Mouse (Mus musculus): ENCODE data around the gene Grin2a.
A peak's percentile ranks its signal among the peaks of the same experiment; 100 is the strongest.

The Grin2a gene

DNA sequence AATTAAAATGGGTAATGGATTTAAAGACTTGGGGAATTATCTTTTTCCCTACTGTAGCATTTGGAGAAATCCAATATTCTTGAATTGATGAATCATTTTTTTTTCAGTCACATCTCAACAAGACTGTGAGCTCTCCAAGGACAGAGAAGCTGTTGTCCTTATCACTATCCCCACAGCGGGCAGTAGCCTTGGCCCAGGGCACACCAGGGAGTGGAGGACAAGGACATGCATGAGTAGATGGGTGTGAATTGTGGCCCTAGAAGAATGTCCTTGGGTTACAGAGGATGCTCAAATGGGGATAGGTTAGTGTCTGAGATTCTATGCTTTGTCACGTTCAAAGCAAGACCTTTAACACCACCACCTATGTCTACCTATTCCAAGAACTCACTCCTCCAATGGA, 231.3 kb downstream of the Grin2a start:
- DNase-seq (ENCODE audit: extremely low read depth, insufficient read length, low spot score) = no peak

DNA sequence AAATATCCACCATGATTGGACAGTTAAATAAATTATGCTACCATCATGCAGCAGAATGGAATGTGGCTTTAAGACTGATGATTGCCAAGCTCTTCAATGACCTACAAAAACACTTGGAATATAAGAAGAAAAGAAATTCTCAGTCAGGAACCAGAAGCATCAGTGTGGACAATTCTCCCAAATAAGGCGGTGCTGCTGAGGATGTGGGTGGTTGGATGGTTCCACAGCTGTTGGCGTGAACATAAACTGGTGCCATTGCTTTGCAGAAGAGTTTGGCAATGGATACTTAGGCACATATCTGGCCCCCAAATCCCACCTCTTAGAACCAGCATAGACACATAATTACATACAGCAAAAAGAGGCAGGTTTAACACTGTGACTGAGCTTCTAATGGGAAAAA, 235.0 kb downstream of the Grin2a start:
- DNase-seq (ENCODE audit: extremely low read depth, insufficient read length, low spot score) = no peak

DNA sequence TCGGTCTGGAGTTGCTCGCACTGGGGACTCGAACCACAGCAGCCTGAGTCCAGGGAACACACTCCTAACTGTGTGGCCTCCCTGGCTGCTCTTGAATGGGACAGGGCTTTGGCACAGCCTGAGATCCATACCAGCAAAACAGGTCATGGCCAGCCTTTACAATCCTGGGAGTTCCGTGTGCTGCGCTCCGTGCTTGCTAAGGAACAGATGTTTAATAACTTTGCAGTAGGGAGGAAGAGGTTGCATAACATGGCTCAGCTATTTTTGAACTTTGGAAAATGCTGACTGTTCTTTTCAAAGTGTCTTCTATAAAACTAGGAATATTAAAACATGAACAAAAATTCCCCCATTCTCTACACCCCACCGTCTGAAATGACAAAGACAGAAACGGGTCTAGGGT, 238.5 kb downstream of the Grin2a start:
- no peak for DNase-seq (ENCODE audit: extremely low read depth, insufficient read length, low spot score)

DNA sequence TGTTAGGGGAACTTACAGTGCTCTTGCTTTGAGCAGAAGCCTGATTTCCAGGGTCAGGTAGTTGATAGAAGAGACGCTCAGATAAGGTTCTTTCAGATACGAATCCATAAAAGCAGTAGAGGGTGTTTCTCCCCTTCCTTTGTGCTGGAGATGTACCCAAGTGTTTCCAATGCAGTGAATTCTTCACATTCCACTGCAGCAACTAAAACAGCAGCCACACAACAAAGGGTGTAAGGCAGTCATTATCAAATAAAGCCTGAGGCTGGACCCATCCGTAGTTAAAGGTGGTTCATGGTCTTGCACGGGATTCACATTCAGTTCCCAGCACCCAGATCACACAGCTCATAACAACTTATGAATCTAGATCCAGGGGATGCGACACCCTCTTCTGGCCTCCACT, 241.3 kb downstream of the Grin2a start:
- DNase-seq (ENCODE audit: extremely low read depth, insufficient read length, low spot score) = no peak

DNA sequence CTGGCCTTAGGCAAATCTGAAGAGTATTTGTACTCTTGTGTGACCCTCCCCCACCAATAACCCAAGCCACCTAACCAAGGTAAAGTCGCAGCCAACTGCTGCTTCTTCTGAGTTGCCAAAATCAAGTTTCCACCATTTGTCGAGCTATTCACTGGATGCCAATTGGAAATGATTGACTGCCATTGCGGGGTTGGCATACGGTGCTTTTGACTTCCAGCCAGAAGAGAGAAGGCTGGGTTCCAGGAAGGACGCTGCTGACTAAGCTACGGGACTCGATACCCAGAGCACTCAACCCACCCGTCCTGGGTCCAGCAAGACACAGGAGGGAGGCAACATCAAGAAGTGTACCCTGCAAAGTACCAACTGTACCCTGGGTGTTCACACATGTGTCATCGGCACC, 242.3 kb downstream of the Grin2a start:
- DNase-seq (ENCODE audit: extremely low read depth, insufficient read length, low spot score) = no peak

DNA sequence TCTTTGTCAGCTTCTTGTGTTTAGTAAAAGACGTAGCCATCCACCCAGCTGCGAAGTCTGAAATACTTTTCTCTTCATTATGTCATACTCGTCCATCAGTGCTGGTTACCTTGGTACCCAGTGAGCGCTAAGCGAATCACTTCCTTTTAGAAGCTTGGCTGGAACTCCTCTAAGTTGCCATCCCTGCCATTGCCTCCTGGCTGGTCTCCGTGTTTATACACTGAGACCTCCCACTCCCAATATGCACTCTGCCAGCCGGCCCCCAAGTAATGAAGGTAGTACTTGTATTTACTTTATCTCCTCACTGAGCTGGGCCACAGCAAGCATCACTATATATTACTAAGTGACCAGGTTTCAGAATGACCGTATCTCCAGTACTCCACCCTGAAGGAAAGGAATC, 242.8 kb downstream of the Grin2a start:
- no peak for DNase-seq (ENCODE audit: extremely low read depth, insufficient read length, low spot score)

DNA sequence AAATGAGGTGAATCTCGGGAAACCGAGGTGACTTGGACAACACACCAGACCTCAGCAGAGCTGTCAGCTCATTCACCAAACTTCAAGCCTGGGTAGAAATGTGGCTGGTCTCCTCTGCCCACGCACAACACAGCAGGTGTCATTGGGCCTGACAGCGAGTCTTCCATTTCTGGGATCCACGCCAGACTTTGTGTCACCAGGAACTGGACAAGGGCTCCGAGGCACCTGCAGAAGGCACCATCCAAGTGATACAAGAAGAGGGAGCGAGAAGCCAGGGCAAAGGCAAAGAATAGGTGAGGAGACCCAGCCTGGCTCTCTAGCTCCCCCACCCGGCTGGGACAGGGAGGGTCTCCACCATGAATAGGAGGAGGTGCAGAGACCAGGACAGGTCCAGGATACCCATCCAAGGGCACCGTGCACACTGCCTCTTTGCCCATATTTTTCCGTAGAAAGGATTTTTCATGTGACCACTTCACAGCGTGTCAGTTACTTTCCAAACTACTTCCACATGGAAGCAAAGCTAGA, 244.3 kb downstream of the Grin2a start:
- DNase-seq (ENCODE audit: extremely low read depth, insufficient read length, low spot score) = no peak

GRCm38 (mm10) chr16:9749661-9750060, 245.7 kb downstream of the Grin2a start:
- no peak for DNase-seq (ENCODE audit: extremely low read depth, insufficient read length, low spot score)

DNA sequence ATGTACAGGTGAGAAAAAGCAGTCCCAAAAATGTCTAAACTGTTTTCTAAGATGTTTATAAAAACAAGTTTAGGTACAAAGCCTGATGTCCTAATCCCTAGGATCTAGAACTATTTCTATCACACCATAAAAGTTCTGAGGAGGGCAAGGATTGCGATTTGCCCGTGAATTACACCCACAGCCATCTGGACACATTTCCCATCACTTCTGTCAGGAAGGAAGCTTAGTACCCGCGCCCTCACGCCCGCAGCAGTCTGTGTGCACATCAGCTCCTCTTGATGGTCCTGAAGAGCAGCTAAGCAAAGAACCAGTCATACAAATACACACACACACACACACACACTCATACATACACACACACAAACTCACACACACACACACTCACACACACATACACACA, 252.9 kb downstream of the Grin2a start:
- no peak for DNase-seq (ENCODE audit: extremely low read depth, insufficient read length, low spot score)

GRCm38 (mm10) chr16:9738679-9739078, 256.7 kb downstream of the Grin2a start:
- no peak for DNase-seq (ENCODE audit: extremely low read depth, insufficient read length, low spot score)

- DNase-seq (ENCODE audit: extremely low read depth, insufficient read length, low spot score) = no peak
Measured at GRCm38 (mm10) chr16:9737131-9737530, 258.2 kb downstream of the Grin2a start.

- DNase-seq (ENCODE audit: extremely low read depth, insufficient read length, low spot score) = no peak
Measured at GRCm38 (mm10) chr16:9735365-9736080, 259.8 kb downstream of the Grin2a start.

GRCm38 (mm10) chr16:9727603-9728002, 267.8 kb downstream of the Grin2a start:
- DNase-seq (ENCODE audit: extremely low read depth, insufficient read length, low spot score) = peak; percentile 7

GRCm38 (mm10) chr16:9725578-9726113, 269.7 kb downstream of the Grin2a start:
- no peak for DNase-seq (ENCODE audit: extremely low read depth, insufficient read length, low spot score)

DNA sequence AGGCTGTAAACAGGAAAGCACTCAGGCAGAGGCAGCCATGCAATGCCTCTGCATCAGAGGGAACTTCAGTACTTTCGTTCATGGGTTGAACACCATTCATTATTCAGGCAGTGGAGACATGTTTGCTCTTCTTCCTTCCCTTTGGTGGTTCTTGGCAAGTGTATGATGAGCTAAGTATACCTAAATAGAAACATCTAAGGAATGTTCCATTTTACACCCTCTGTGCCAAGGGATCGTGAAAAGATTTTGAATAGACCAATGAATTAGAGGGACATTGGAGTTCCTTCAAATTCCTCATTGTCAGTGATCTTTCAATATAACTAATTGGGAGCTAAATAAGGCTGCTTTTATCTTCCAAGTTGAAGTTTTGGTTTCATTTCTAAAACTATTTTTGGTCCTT, 284.0 kb downstream of the Grin2a start:
- no peak for DNase-seq (ENCODE audit: extremely low read depth, insufficient read length, low spot score)

DNA sequence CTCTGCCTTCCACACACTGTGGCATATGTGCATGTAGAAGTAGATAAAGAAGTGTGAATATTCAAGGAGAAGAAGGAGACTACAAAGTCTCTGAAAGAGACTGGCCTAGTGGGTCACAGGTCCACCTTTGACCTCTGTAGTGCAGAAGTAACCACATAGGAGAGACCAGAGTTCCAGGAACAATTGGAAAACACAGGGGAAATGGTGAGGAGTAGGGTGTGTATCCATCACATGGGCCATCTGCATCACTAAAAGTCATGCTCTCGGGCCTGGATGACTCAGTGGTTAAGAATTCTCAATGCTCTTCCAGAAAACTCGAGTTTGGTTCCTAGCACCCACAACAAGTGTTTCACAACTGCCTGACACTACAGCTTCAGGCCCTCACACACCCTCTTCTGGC, 285.4 kb downstream of the Grin2a start:
- DNase-seq (ENCODE audit: extremely low read depth, insufficient read length, low spot score) = no peak

GRCm38 (mm10) chr16:9697141-9697540, 298.2 kb downstream of the Grin2a start:
- DNase-seq (ENCODE audit: extremely low read depth, insufficient read length, low spot score) = no peak

GRCm38 (mm10) chr16:9694081-9694480, 301.3 kb downstream of the Grin2a start:
- no peak for DNase-seq (ENCODE audit: extremely low read depth, insufficient read length, low spot score)

DNA sequence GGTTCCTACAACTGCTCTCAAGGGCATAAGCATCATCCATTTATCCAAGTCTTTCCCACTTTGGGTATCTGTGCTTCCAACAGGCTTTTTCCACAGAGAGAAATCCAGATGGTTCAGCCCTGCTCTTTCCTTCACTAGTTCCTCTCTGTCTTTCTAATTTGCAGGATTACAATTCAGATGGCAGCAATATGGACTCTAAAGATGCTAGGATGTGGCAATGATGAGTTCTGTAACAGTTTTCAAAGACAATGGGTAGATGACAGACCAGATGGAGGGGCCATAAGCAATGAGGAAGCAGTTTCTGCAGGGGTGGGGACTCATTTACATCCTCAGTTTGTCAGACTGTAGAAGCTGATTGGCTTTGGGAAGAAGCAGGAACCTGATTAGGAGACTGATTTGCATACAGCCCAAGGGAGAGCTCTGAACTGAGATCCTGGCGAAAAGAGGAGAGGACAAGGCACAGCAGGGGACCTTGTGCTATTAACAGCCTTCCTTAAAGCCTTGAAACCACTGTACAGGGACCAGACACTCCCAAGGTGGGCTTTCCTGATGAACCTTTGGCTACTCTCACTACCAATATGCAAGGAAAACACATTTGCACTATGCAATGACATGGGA, 306.7 kb downstream of the Grin2a start:
- DNase-seq (ENCODE audit: extremely low read depth, insufficient read length, low spot score) = no peak

GRCm38 (mm10) chr16:9680572-9680971, 314.8 kb downstream of the Grin2a start:
- no peak for DNase-seq (ENCODE audit: extremely low read depth, insufficient read length, low spot score)

- no peak for DNase-seq (ENCODE audit: extremely low read depth, insufficient read length, low spot score)
Measured at GRCm38 (mm10) chr16:9679994-9680393, 315.4 kb downstream of the Grin2a start.

GRCm38 (mm10) chr16:9678750-9679149, 316.6 kb downstream of the Grin2a start:
- DNase-seq (ENCODE audit: extremely low read depth, insufficient read length, low spot score) = no peak
